Mouse (Mus musculus) adrenal gland, postnatal 14 days (tissue): ENCODE measurements around the gene Fblim1. TPM values are rescaled to one million over a fixed set of nuclear protein-coding genes. Genes with fewer than 3 reads are reported as not detected.

Source experiments
- DNase-seq: peaks from one replicate; pipeline ENCODE4 v3.0.0; 2021; ENCODE audit warnings: mixed read lengths
- long read RNA-seq, 2 experiments: library from polyadenylated mRNA; stranded (forward); transcript quantifications; one replicate each; pipeline ENCODE4 v2.0.0; 2021
- total RNA-seq: library from RNA; stranded (reverse); gene quantifications from 2 replicates; pipeline ENCODE4 v1.2.3, GENCODE M21; 2021

Fblim1 gene
- 11.0 and 13.2 TPM in 2 replicates for total RNA-seq
- long read RNA-seq, experiment 1, transcript Fblim1-202 (9 exons, 3,036 nt): major isoform, 5 of 9 reads
- long read RNA-seq, experiment 1, partial matches to known transcripts: 3 of 9 reads
- long read RNA-seq, experiment 1, other reads (novel, unspliced or antisense): 0 of 9 reads
- long read RNA-seq, experiment 2, partial matches to known transcripts: 2 of 6 reads
- long read RNA-seq, experiment 2, other reads (novel, unspliced or antisense): 0 of 6 reads

GRCm38 (mm10) chr4:141605861-141606260 lies at the start of gene Fblim1:
Fblim1 (minus strand) TSS chr4:141606096.
- peak; percentile 40 for DNase-seq

GRCm38 (mm10) chr4:141654509-141654908 lies 48.6 kb upstream of the Fblim1 start:
- no peak for DNase-seq

GRCm38 (mm10) chr4:141653813-141654212 lies 47.9 kb upstream of the Fblim1 start:
- DNase-seq: no peak

DNA sequence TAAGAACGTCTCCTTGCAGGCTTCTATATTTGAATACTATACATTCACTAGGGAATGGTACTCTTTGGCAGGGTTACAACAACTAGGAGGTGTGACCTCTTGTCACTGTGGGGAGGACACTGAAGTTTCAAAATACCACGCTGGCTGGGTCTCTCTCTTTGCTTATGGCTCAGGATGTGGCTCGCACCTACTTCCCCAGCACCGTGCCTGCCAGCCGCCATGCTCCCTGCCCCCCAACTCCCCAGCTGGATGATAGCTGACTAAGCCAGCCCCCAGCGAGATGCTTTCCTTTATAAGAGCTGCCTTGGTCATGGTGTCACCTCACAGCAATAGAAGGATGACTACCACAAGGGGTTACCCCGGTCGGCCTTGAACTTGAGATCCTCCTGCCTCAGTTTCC lies 47.1 kb upstream of the Fblim1 start:
- DNase-seq: no peak

GRCm38 (mm10) chr4:141651944-141652343 lies 46.0 kb upstream of the Fblim1 start:
- no peak for DNase-seq

GRCm38 (mm10) chr4:141651286-141651685 lies 45.4 kb upstream of the Fblim1 start:
- no peak for DNase-seq

DNA sequence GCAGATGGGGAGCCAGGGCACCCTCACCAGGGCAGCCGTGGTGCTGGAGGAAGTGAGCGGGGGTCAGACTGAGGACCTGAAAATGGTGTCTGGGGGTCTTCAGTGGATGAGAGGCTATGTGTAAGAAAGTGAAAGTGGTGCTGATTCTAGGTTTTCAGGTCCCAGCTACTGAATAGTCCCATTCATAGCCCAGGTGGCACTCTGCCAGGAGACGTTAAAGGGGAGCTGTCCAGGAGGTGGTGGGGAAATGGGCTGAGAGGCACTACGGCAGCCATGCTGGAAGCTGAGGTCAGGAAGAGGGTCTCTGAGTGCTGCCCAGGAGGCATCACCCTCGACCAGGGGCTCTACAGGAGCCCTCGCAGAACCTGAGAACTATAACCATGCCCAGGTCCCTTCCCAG lies 43.3 kb upstream of the Fblim1 start:
- no peak for DNase-seq

DNA sequence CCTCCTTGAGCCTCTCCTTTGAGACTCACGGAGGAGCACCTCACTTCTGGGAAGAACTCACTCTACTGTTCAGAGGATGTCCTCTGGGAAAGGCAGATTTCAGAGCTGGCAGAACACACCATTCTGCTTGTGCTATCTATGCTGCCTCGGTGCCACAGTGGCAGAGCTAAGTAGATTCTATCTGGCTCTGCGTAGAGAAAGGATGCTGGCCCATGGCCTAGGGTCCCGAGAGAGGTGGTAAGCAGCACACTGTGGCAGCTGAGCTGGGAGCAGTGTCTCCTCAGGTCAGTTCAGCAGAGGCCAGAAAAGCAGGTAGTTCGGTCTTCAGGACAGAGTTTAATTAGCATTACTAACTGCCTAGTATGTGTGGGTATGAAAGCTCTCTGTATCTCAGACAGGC lies 42.4 kb upstream of the Fblim1 start:
- DNase-seq: no peak

- DNase-seq: no peak
Observed at GRCm38 (mm10) chr4:141647187-141647586, 41.3 kb upstream of the Fblim1 start.

GRCm38 (mm10) chr4:141645988-141646387 lies 40.1 kb upstream of the Fblim1 start:
- no peak for DNase-seq

DNA sequence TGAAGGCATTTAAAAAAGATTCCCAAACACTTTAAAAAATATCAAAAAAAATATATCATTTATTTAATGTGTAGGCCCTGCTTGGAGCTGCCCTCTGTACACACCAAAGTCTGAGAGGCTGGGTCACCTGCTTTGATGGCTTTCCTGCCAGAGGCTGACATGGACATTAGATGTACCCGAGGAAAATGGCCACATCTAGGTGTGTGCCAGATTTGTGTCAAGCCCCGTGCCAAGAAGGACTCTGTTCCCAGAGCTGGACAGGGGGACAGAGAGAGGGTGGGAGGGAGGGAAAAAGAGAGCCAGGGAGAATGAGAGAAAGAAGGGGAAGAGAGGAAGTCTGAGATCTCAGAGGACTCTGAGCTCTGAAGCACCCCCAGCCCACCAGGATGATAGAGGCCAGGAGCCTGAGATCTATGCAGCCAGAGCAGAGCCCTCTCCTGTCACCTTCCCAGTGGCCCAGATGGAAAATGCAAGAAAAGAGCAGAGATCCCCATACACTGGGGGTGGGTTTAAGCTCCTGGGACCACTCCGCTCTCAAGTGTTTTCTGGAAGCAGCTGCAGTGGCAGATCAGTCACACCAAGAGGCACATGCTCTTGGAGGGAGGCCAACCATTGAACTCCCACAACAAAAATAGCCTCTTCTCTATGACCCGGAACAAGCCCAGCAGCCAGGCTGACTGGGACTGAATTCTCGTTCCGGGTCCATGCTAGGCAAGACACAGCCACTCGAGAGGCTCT lies 37.4 kb upstream of the Fblim1 start:
- DNase-seq: peak; percentile 78

- DNase-seq: no peak
Observed at GRCm38 (mm10) chr4:141641961-141642811, 36.3 kb upstream of the Fblim1 start.

DNA sequence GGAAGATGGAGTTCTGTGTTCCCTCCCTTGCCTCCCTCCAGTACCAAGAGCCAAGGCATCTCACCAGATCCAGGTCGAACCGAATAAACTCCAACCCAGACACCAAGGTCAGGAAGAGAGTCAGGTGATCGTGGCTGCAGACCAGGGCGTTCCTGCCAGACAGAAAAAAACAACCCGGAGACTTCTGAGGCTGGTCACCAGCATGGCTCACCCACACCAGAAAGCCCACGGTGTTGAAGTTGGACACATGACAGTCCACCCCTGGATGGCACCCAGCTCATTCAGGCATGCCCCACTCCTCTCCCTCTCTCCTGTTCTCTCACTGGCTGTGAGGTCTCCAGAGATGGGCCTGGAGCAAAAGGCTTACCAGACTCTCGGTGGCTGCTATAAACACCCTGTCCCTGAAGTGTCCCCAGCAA lies 35.5 kb upstream of the Fblim1 start:
- DNase-seq: no peak

GRCm38 (mm10) chr4:141639474-141639873 lies 33.6 kb upstream of the Fblim1 start:
- no peak for DNase-seq

- peak; percentile 62 for DNase-seq
Observed at GRCm38 (mm10) chr4:141636693-141637092, 30.8 kb upstream of the Fblim1 start.

DNA sequence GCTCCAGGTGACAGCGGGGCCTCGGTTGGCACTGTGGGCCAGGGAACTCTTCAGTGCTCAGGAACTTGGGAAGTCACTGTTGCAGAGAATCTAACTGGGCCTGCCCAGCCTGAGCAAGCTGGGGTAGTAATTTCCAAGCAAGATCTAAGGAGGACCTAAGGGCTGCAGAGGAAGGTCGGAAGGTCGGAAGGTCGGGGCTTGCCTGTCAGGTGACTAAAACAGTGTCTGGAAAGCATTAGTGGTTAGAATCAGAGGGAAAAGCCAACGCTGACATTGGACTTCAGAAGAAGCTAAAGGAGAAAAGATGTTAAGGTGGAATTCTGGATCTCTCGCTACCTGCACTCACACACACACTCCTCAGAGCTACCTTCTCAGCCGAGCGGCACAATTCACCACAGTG lies 30.1 kb upstream of the Fblim1 start:
- DNase-seq: no peak

DNA sequence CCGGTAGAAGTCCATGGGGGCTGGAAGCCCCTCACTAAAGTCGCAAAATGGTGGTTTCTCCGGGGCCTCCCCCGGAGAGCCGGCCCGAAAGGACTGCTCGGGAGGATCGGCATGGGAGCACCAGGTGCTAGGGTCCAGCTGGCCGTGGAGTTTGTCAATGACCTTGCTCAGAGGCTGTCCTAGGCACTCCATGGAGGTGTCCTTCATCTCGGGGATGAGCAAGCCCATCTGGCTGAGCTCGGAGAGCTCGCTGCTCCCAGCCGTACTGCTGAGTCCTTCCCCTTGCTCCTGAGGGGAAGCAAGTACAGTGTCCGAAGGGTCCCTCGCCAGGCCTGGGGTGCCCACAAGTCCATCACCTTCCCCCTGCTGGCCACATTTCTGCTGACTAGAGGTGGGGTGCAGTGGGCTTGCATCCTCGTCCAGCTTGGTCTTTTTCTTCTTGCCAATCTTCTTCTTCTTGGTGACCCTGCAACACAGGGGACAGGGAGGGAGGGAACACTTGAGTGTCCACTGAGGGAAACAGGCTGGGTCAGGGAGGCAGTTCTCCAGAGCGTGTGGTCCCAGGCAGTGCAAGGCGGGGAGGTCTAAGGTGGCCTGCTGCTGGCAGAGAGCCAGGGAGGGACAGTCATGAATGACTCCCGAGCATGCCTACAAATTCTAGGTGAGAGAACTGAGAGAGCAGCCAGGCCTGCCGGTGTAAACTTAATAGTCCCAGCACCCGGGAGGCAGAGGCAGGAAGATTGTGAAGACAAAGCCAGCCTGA lies 26.4 kb upstream of the Fblim1 start:
- DNase-seq: peak; percentile 67

GRCm38 (mm10) chr4:141631250-141631649 lies 25.4 kb upstream of the Fblim1 start:
- no peak for DNase-seq

- no peak for DNase-seq
Observed at GRCm38 (mm10) chr4:141630021-141630420, 24.1 kb upstream of the Fblim1 start.

- no peak for DNase-seq
Observed at GRCm38 (mm10) chr4:141628661-141629060, 22.8 kb upstream of the Fblim1 start.

- no peak for DNase-seq
Observed at GRCm38 (mm10) chr4:141627502-141627901, 21.6 kb upstream of the Fblim1 start.
